Mouse (Mus musculus): ENCODE results near the gene Elmsan1.

The Elmsan1 gene

DNA sequence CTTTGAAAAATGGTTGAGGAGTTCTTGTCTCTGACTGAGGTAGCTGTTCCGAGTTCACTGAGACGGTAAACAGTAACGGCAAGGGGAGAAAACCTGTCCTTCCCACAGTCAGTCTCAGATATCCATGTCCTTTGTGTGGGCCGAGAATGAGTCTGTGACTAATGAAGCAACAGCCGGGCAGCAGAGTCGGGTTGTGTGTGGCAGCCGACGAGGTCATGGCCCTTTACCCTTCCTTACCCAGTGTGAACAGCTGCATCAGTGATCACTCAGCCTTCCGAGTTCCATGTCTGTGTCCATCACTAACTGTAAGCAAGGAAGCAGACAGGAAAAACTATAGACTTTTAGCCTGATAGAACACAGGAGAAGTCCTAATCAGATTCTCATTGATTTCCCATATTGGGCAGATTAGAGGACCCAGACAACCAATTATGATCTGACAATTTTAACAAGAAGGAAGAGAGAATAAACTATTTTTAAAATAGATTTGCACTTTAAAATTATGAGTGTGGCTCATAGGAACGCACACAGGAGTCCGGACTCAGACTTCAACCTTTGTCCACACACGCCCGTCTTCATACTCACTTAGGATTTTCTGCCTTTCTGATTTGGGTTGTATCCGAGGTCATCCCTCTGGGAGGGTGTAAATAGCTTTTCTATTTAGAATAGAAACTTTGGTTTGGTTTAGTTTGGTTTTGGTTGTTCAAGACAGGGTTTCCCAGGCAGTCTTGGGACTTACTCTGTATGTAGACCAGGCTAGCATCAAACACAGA is 76.2 kb downstream of the Elmsan1 start:
- DNase-seq = no peak

DNA sequence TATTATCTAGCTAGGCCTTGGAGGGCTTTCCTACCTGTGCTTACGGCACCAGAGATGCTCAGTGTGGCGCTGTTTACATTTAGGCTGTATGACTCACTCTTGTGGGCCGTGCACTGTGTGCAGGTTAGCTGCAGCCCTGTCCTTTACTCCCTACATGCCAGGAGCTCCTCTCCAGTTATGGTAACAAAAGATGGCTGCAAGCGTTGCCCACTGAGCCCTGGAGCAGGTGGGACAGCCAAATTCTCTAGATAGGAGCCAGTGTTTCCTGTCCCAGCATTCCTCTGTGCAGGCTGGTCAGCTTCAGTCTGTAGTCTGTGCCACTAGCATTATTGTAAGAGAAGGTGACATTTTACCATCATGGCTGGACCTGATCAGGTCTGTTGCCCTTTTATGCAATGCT is 77.4 kb downstream of the Elmsan1 start:
- no peak for DNase-seq

DNA sequence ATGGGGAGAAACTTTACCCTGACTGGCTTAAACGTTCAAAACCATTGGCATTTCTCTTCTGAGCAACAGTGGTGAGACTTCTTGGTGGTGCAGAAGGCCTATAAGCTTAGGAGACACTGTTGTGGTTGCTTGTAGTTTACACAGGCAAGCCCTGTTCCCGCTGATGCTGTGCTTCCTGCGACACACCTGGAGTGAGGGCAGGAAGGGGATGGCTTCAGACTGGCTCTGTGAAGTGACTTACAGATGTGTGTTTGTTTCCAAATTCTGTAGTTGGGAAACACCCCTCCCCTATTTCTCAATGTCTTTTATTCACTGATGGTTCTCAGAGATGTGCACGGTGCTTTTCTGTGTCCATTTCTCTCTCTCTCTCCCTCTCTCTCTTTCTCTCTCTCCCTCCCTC is 78.5 kb downstream of the Elmsan1 start:
- DNase-seq = no peak

DNA sequence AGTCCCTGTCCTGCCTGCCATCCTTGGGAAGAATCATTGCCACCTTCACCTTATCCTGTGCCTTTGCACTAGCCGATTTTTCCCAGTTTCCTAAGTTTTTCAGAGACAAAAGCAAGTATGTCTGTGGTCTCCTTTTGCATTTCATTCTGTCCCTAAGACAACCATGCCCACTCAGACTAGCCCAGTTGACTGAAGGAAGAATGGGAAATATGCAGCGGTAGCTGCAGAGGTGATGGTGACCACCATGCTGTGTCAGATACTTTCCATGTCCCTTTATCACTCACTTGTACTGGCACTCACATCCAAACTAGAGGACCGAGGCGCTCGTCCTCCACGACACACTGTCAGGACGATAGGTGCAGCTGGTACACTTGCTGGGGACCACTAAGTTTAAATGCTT is 81.5 kb downstream of the Elmsan1 start:
- DNase-seq = no peak

DNA sequence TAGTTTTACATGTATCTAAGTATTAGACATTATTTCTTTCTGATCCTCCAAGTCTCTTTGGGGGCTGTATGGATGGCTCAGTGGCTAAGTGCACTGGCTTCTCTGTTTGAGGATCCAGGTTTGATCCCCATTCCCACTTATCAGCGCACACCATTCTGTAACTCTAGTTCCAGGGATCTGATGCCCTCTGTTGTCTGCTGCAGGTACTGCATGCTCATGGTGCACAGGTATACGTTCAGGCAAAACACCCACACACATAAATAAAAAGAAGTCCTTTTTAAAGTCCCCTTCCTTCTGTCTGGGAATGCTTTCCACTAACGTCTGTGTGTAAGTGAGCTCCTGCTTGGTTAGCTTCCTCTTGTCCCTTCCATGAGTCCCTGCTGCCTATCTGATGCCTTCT is 86.4 kb downstream of the Elmsan1 start:
- DNase-seq = peak; percentile 42

DNA sequence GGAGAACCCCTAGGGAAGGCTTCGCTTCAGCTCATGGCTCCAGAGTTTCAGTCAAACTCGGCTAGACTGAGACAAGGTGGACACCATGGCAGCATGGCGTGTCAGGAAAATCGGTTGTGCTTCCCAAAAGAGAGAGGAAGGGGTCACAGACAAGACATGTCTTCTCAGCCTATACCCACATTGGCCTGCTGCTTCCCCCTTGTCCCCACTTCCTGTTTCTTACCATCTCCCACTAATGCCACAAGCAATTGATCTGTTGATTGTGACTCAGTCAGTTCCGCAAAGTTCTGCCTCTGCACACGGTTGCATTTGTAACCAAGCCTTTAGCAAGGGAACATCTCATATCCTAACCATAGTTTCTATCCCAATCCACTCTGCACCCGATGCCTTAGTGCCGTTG is 88.8 kb downstream of the Elmsan1 start:
- no peak for DNase-seq

DNA sequence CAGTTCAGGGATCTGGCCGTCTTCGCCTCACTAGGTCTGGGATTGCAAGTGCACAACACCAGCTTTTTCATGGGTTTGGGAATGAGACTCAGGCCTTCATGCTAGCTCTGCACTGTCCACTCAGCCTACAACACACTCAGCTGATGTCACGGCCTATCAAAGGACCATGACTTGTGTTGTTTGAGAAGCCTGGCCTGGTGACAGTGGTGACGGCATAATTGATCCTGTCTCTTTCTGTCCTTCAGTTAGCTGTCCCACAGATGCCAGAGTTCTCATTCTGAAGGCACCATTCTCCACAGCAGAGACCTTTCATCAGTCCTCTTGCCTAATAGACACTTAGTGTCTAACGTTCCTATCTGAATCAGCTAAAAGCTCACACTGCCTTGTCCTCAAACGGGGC is 90.1 kb downstream of the Elmsan1 start:
- DNase-seq = no peak

DNA sequence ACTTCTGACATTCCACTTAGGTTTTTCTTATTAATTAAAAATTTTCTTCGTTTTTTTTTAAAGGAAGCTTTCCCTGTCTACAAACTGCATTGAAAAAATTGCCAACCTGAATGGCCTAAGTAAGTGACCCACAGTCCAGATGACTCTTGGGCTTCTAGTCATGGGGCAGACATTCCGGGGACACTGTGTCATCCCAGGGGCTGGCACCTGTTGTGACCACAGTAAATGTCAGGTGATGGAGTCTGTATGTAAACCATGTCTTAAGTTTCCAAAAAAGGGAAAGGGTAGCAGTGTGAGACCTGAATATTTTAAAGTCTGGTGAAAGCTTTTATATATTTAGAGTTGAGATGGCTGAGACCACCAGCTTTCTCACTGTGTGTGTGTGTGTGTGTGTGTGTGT is 91.8 kb downstream of the Elmsan1 start:
- no peak for DNase-seq

DNA sequence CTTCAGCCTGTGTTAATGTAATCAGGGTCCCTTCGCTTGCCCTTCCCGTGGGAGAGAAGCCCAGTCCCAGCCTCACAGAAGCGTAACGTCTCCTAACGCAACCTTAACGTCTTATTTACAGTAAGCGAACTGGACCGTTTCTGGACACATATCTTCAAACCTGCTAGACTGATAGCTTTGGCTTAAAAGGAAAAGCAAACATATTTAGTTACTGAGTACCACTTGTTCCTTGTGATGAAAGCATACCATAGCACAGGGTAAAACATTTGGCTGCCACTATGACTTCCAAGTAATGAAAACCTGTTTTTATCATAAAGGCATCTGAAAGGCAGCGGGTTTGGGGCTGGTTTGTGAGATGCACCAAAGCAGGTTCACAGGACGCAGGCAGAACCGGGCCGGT is 92.8 kb downstream of the Elmsan1 start:
- no peak for DNase-seq

DNA sequence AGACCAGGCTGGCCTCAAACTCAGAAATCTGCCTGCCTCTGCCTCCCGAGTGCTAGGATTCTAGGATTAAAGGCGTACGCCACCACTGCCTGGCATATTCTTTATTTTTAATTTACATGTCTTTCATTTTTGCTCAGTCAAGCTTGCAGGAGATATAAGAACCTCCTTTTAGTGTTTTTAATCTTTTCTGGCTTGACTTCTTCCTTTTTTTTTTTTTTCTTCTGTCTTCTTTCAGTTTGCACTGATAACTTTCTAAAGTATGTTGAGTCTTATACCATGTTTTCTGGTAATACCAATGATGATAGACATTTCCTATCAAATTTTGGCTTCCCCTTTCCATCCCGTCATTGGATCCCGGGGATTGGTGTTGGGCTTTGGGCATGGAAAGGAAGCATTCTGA is 99.1 kb downstream of the Elmsan1 start:
- no peak for DNase-seq

DNA sequence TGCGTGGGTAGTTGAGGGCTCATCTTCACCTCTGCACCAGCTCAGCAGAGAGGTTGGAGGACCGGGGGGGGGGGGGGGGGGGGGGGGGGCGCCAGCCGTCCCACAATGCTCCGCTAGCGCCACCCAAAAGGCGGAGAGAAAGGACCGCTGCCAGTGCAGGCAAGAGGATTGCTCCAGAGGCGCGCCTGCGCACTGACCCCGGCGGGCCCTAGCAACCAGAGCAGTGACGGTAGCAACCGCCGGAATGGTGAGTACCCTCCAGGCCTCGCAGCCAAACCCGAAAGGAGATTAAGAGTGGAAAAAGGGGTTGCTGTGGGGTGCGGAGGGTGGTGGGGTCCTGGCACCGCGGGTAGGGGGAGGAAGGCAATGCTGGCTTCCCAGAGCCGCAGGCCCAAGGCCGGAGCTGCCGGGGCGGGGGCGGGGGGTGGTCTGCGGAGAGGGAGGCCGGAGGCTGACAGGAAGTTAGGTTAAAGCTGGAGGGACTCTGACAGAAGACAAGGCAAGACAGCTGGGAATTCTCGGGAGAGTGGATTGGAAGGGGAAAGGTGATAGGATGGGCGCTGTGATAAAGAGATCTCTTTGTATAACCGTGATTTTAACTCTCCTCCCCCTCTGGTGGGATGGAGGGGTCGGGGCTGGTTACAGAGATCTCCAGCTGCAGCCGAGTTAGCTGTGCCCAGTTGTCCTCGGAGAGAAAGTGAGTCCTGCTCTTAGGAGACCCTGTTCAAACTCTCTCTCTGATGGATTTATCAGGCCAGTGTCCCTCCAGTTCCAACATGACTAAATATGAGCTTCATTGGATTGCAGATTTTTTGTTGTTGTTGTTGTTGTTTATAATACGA is 104.3 kb downstream of the Elmsan1 start, which contains the start of gene Dnal1:
Gene Dnal1, plus strand, starts transcription at position 214 of the 842 bp plus-strand sequence.
- DNase-seq = peak; percentile 89

DNA sequence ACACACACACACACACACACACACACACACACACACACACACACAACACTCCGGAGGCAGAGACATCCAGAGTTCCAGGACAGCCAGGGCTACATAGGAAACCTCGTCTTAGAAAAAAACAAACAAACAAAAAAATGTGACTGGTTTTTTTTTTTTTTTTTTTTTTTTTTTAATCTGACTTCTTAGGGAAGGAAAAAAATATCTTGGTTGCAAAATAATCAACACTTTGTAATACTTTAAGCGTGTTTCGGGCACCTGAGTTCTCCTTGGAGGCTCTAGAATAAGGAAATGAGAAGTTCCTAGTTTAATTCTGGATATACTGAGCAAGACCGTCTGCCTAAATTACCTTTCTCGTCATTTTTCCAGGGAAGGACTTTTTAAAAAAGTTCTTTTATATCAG is 105.0 kb downstream of the Elmsan1 start:
- no peak for DNase-seq

DNA sequence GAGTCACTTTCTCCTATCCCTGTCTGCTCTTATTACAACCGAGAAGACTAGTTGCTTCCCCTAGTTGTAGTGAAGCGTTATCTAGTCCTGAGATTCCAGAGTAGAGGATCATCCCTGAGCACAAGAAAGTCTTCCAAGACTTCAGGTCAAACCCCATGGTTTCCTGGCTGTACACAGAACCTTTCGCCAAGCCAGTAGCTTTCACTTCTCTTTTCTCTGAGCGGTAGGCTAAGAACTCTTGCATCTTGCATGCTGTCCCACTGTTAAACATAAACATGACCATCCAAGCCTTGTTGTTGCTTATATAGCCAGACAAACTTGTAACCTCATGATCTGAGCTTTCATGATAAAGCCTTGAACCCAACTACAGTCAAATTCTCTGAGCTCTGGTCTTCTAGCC is 107.9 kb downstream of the Elmsan1 start:
- DNase-seq = no peak

DNA sequence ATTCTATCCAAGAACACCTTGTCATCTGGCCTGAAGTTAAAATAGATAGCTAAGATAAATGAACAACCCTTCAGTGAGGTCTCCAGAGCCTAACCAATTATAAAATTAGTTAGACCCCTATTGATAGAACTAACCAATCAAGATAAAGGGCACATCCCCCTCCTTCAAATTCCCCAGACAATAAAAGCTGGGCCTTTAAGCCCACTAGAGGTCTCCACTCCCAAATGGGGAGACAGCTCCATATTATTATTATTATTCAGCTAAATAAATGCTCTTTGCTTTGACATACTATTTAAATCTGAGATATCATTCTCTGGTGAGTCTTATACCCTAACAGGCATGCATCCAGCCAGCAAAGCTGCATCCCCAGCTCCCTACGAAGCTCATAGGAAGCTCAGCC is 108.8 kb downstream of the Elmsan1 start:
- no peak for DNase-seq

DNA sequence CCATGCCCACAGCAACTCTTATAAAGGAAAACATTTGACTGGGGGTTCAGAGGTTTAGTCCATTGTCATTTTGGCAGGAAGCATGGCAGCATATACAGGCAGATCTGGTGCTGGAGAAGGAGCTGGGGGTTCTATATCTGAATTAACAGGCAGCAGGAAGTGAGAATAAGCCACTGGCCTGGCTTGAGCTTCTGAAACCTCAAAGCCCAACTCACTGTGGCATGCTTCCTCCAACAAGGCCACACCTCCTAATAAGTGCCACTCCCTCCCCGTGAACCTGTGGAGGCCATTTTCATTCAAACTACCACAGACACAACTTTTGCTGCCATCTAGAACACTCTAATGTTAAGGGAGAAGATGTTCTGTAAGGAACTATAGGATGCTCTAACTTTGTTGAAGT is 111.0 kb downstream of the Elmsan1 start:
- DNase-seq = no peak

DNA sequence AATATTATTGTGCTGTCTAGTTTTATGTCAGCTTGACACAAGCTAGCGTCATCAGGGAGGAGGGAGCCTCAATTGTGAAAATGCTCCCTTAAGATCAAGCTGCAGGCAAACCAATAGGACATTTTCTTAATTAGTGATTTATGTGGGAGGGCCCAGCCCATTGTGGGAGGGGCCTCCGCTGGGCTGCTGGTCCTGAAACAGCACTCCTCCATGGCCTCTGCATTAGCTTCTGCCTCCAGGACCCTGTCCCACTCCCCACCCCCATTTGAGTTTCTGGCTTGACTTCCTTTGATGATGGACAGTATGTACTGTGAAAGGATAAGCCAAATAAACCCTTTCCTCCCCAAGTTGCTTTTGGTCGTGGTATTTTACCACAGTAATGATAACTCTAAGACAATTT is 111.7 kb downstream of the Elmsan1 start:
- DNase-seq = no peak

DNA sequence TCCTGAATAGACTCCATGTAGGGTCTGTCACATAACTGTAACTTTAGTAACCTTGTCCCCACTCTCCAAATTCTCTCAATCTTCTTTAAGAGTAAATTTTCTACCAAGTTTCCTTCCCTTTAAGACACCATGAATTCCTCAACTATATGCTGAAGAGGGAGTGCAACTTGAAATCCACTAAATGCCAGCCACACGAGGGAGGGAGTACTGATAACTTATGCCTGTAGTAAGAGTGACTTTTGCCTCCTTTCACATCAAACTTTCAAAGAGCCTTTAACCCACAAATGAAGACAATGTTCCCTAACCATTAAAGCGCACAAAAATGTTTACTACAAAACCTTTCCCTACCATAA is 117.2 kb downstream of the Elmsan1 start:
- no peak for DNase-seq

DNA sequence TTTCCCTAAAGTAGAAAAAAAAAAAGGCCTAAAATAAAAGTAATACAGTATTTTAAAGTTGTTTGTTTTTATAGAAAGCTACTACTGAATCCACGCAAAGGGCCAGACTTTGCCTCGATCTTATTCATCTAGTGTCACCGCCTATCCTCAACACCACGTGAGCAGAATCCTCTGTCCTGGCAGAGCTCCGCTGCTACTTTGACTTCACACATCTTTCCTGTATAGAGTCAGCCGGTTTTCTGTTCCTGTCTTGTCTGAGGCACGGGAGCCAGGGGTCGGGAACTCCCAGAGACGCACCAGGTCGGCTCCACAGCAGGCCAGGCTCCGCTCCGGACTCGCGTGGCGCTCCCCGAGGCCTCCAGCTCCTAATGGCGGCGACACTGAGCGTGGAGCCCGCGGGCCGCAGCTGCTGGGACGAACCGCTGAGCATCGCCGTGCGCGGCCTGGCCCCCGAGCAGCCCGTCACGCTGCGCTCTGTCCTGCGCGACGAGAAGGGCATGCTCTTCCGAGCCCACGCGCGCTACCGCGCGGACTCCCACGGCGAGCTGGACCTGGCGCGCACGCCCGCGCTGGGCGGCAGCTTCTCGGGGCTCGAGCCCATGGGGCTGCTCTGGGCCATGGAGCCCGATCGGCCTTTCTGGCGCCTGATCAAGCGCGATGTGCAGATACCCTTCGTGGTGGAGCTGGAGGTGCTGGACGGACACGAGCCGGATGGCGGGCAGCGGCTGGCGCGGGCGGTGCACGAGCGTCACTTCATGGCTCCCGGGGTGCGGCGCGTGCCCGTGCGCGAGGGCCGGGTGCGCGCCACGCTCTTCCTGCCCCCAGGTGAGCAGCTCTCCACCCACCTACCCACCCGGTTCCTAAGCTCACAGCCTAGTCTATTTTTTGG is 117.8 kb downstream of the Elmsan1 start, which contains the start of gene Acot6:
Gene Acot6, plus strand, starts transcription at position 51 of the 889 bp plus-strand sequence.
- peak; percentile 43 for DNase-seq

DNA sequence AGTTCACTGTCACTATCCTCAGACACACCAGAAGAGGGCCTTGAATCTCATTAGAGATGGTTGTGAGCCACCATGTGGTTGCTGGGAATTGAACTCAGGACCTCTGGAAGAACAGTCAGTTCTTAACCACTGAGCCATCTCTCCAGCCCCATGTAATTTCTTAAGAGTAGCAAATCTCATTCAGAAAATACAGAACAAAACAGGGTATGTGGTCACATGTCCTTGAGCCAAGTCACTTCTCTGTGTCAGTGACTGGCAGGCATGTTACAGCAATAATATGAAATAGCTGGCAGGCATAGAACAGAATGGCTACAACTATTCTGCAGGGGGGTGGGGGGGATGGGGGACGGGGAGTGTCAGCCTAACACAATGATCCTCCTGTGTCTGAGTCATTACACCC is 118.6 kb downstream of the Elmsan1 start:
- DNase-seq = no peak

DNA sequence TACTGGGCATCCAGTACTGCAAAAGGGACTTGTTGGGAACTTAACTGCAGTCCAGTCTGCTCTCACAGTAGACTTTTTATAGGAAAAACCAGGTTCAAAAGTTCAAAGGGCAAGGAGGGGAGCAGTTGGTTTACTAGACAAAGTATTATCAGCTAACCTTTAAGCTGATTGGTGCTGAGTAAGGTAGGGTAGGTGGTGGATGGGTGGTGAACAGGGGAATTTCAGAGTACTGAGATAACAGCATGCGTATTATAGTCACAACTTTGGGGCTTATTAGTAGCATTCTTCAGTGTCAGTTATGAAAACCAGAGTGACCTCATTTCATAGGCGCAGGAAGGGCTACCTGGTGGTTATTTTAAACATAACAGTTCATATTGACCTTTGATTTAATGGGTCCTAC is 119.1 kb downstream of the Elmsan1 start:
- no peak for DNase-seq
